In the genomic region with DNA sequence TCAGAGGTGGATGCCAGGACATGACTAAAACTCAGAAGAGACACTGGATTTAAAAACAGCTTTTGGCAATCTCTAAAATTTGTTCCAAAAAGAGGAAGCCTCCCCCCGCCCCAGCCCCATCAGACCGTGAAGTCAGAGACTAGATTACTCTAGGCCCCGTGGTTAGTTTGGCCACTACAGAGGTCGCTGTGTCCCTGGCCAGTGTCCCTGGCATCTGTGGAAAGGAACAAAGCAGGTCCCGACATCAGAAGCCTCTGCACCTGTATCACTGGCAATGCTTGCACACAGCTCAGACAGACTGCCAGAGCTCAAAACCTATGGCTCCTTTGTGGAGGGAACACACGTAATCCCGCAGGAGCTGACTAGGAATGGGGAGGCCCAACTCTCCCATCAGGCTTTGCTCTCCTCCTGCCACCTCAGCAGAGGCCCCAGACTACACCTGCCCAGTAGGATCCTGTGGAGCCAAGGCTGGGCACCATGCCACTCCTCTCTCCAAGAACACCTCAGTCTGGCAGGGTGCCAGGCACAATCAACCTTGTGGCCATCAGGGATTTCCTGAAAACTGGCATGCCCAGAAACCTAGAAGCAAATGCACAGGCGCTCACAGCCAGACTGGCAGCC, we compare ENCODE assay signal across 9 mouse cellular contexts. TPM values are rescaled to one million over a fixed set of nuclear protein-coding genes. Genes with fewer than 3 reads are reported as not detected.
DNase-seq lines count a peak whose midpoint lies in the region; ATAC-seq and TF ChIP-seq lines count a peak whose summit lies in the region.
"Had no signal": no experiment of that assay in that cellular context is flagged by ENCODE, and none has a peak within 500 bp of the region (broad histone marks: within the 10 kb centered on the region; RNA-seq: fewer than 3 reads in every experiment).

No protein-coding gene starts in this region.

- no peak for TF ChIP-seq CTCF in left cerebral cortex, adult 2 months (IDR thresholded peaks at IDR 0.05)
- TF ChIP-seq CTCF in bone marrow macrophage, adult 2 months (IDR thresholded peaks at IDR 0.05; ENCODE audit: low read depth, low read length) = peak; percentile 26; the same call in 1 of the 2 replicates
- no peak for TF ChIP-seq CTCF in kidney, postnatal 0 days (IDR thresholded peaks at IDR 0.05; ENCODE audit: low read depth)
- TF ChIP-seq CTCF in midbrain, postnatal 0 days (IDR thresholded peaks at IDR 0.05) = no peak

- no peak overlapping the region for H3K9ac ChIP-seq in kidney, postnatal 0 days (ENCODE audit: low read depth, low read length)
- H3K9ac ChIP-seq in midbrain, postnatal 0 days (replicated peaks; ENCODE audit: low read length, poor library complexity, severe bottlenecking) = no peak overlapping the region

- H3K9me3 ChIP-seq in kidney, postnatal 0 days (replicated peaks; ENCODE audit: low read length) = no peaks in the 10 kb centered on the region
- H3K9me3 ChIP-seq in midbrain, postnatal 0 days (ENCODE audit: low read length) = no peaks in the 10 kb centered on the region

- intact Hi-C loops in left cerebral cortex, adult 2 months (cut with DNase I) = no loop called here

- no peak overlapping the region for H3K4me3 ChIP-seq in left cerebral cortex, adult 2 months
- H3K4me3 ChIP-seq in bone marrow macrophage, adult 2 months (ENCODE audit: insufficient read depth, low read length) = 0 out of 2 replicates have a peak overlapping the region, but pooled peaks have one; percentile 2
- no peak overlapping the region for H3K4me3 ChIP-seq in kidney, postnatal 0 days (replicated peaks; ENCODE audit: low read depth, low read length)
- no peak overlapping the region for H3K4me3 ChIP-seq in midbrain, postnatal 0 days (ENCODE audit: low read depth, low read length)

- ATAC-seq in granulocyte monocyte progenitor cell, adult 5-6 weeks (replicated peaks; ENCODE audit: poor library complexity, severe bottlenecking) = peak; percentile 43
- ATAC-seq in kidney, postnatal 0 days (replicated peaks; ENCODE audit: low FRiP score, low read depth) = no peak
- no peak for ATAC-seq in midbrain, postnatal 0 days (ENCODE audit: low FRiP score)
- ATAC-seq: Patski had no signal

- peaks cover 54% of the 10 kb centered on the region for H3K4me1 ChIP-seq in bone marrow macrophage, adult 2 months (ENCODE audit: control insufficient read depth, insufficient read depth, low read length)
- H3K4me1 ChIP-seq in kidney, postnatal 0 days (replicated peaks; ENCODE audit: insufficient read depth, low read length) = peaks cover 26% of the 10 kb centered on the region
- peaks cover 26% of the 10 kb centered on the region for H3K4me1 ChIP-seq in midbrain, postnatal 0 days (ENCODE audit: insufficient read depth, low read length)

- H3K4me2 ChIP-seq in kidney, postnatal 0 days (ENCODE audit: low read length) = no peak overlapping the region
- H3K4me2 ChIP-seq in midbrain, postnatal 0 days (ENCODE audit: low read depth, low read length, poor library complexity, severe bottlenecking) = no peak overlapping the region

- H3K27me3 ChIP-seq in kidney, postnatal 0 days (ENCODE audit: insufficient read depth, low read length) = no peaks in the 10 kb centered on the region
- H3K27me3 ChIP-seq in midbrain, postnatal 0 days (ENCODE audit: insufficient read depth, low read length) = no peaks in the 10 kb centered on the region
- H3K27me3 ChIP-seq: Patski had no signal

- WGBS in kidney, postnatal 0 days = 58% methylated on average over 8 of the region's 8 CpGs
- 56% methylated on average over 8 of the region's 8 CpGs for WGBS in midbrain, postnatal 0 days

- no peak for TF ChIP-seq POLR2A in bone marrow macrophage, adult 2 months (IDR thresholded peaks at IDR 0.05; ENCODE audit: borderline replicate concordance, low read depth, low read length)

- H3K27ac ChIP-seq in left cerebral cortex, adult 2 months = peak overlapping the region; percentile 38
- H3K27ac ChIP-seq in bone marrow macrophage, adult 2 months (ENCODE audit: insufficient read depth, low read depth, low read length) = peak overlapping the region; percentile 82
- H3K27ac ChIP-seq in kidney, postnatal 0 days = 0 out of 2 replicates have a peak overlapping the region, but pooled peaks have one; percentile 20
- H3K27ac ChIP-seq in midbrain, postnatal 0 days (ENCODE audit: low read depth, low read length) = 0 out of 2 replicates have a peak overlapping the region, but pooled peaks have one; percentile 32

- no peaks in the 10 kb centered on the region for H3K36me3 ChIP-seq in kidney, postnatal 0 days (ENCODE audit: insufficient read depth, low read length)
- no peaks in the 10 kb centered on the region for H3K36me3 ChIP-seq in midbrain, postnatal 0 days (ENCODE audit: insufficient read depth, low read length)

- DNase-seq in left cerebral cortex, adult 2 months (ENCODE audit: extremely low spot score in 1 of 2, low spot score in 2 of 2) = no peak
- DNase-seq in left cerebral cortex, adult 11 months (ENCODE audit: low spot score) = no peak
- no peak for DNase-seq in kidney, postnatal 0 days (ENCODE audit: low spot score)
- DNase-seq in midbrain, postnatal 0 days (ENCODE audit: low spot score) = peak; percentile 66
- no peak for DNase-seq in Muller cell, postnatal 12 days (ENCODE audit: inconsistent ontology term)
- DNase-seq in layer of hippocampus, adult 9-10 months (ENCODE audit: low spot score) = no peak

RNA-seq across cellular contexts. Expression of a gene that starts 5.2 kb away (rescaled TPM):
- 10 to 100 TPM; 20.0 to 24.9 TPM for total RNA-seq in left cerebral cortex, adult 2 months (2021)
- 10.0 and 10.1 TPM in 2 replicates for polyA plus RNA-seq in bone marrow macrophage, adult 2 months (2012; ENCODE audit: insufficient read depth, insufficient read length, missing spikeins)
- total RNA-seq in granulocyte monocyte progenitor cell, adult 5-6 weeks (2014; fragmentation: Nextera tagmentation) = 5.7 TPM in 2 replicates
- 3.6 and 5.4 TPM in 2 replicates for total RNA-seq in granulocyte monocyte progenitor cell, adult 5-6 weeks (2017)
- polyA plus RNA-seq in kidney, postnatal 0 days (2015; fragmentation: Nextera tagmentation; extraction: Ambion mirVana) = 12.6 and 14.8 TPM in 2 replicates
- 23.3 and 25.9 TPM in 2 replicates for total RNA-seq in midbrain, postnatal 0 days (2014; rRNA removed)
- polyA plus RNA-seq in midbrain, postnatal 0 days (2015; fragmentation: Nextera tagmentation; extraction: Ambion mirVana) = 6.9 and 7.4 TPM in 2 replicates

RNA-seq across cellular contexts. Expression of a gene that starts 5.3 kb away (rescaled TPM):
- 10 to 100 TPM; 21.5 to 28.4 TPM for total RNA-seq in left cerebral cortex, adult 2 months (2021)
- polyA plus RNA-seq in bone marrow macrophage, adult 2 months (2012; ENCODE audit: insufficient read depth, insufficient read length, missing spikeins) = 31.1 and 40.5 TPM in 2 replicates
- total RNA-seq in granulocyte monocyte progenitor cell, adult 5-6 weeks (2014; fragmentation: Nextera tagmentation) = 16.7 and 34.1 TPM in 2 replicates
- 15.9 and 23.7 TPM in 2 replicates for total RNA-seq in granulocyte monocyte progenitor cell, adult 5-6 weeks (2017)
- polyA plus RNA-seq in kidney, postnatal 0 days (2015; fragmentation: Nextera tagmentation; extraction: Ambion mirVana) = 70.8 and 73.1 TPM in 2 replicates
- 24.0 and 58.3 TPM in 2 replicates for total RNA-seq in midbrain, postnatal 0 days (2014; rRNA removed)
- polyA plus RNA-seq in midbrain, postnatal 0 days (2015; fragmentation: Nextera tagmentation; extraction: Ambion mirVana) = 22.7 and 23.4 TPM in 2 replicates

Comparison
In these comparisons a context has a peak if more than half of its experiments do, and no peak if none do; other contexts are left out.
1. H3K27ac ChIP-seq: peak in every context shown above with its lines; median percentile 82 in bone marrow macrophage, adult 2 months; 38 in left cerebral cortex, adult 2 months; 32 in midbrain, postnatal 0 days; 20 in kidney, postnatal 0 days.